Mouse (Mus musculus) megakaryocyte, embryonic 14.5 days (primary cell): ENCODE results near the gene Gm9833.

Experiments
- FLI1 ChIP-seq: IDR thresholded peaks from 2 replicates; pipeline ENCODE4 v1.6.1; 2012; ENCODE audit warnings: low read length, inconsistent platforms, mixed read lengths
- GATA1 ChIP-seq: IDR thresholded peaks from 3 replicates; pipeline ENCODE4 v1.6.1; 2012; ENCODE audit warnings: mixed read lengths, low read length, inconsistent platforms, borderline replicate concordance

GRCm38 (mm10) chr3:10112660-10113059 lies 24.8 kb downstream of the Gm9833 start:
- TF ChIP-seq GATA1, result no peak
- no peak for TF ChIP-seq FLI1
